Mouse (Mus musculus): ENCODE measurements at regions not wholly inside any gene's neighbourhood (a gene's known extent, or its start where the extent isn't known, plus 50 kb on each side); places are given as distances from the start of the nearest gene placed in this dataset.

- 84% methylated on average over 4 of the region's 4 CpGs for WGBS
- Histone ChIP-seq H3K4me3 (replicated peaks) (no peak overlapping the region), H3K27me3 (no peaks in the 10 kb centered on the region), H3K9me3 (replicated peaks) (no peaks in the 10 kb centered on the region), H3K4me2 (replicated peaks) (no peak overlapping the region), H3K27ac (replicated peaks) (no peak overlapping the region), H3K9ac (no peak overlapping the region), H3K4me1 (peaks cover 12% of the 10 kb centered on the region), H3K36me3 (no peaks in the 10 kb centered on the region)
- ATAC-seq (ENCODE audit: insufficient number of reproducible peaks, low FRiP score, low TSS enrichment, low read depth) = no peak
Measured at GRCm38 (mm10) chr3:51151104-51151503, 73.1 kb upstream of the Noct start.

GRCm38 (mm10) chr3:51155621-51156020 lies 68.6 kb upstream of the Noct start:
- H3K27ac ChIP-seq (replicated peaks) = peak overlapping the region; percentile 60
- H3K9me3 ChIP-seq (replicated peaks) = no peaks in the 10 kb centered on the region
- no peak overlapping the region for H3K4me2 ChIP-seq (replicated peaks)
- no peak overlapping the region for H3K4me3 ChIP-seq (replicated peaks)
- H3K36me3 ChIP-seq = no peaks in the 10 kb centered on the region
- H3K9ac ChIP-seq = no peak overlapping the region
- 18% methylated on average over 4 of the region's 4 CpGs for WGBS
- no peaks in the 10 kb centered on the region for H3K27me3 ChIP-seq
- peaks cover 25% of the 10 kb centered on the region for H3K4me1 ChIP-seq
- no peak for ATAC-seq (ENCODE audit: insufficient number of reproducible peaks, low FRiP score, low TSS enrichment, low read depth)

GRCm38 (mm10) chr3:51156386-51157290 lies 67.6 kb upstream of the Noct start:
- Histone ChIP-seq H3K9ac (no peak overlapping the region), H3K4me3 (replicated peaks) (no peak overlapping the region)

GRCm38 (mm10) chr3:51157291-51157650 lies 67.0 kb upstream of the Noct start:
- Histone ChIP-seq H3K4me1 (peaks cover 25% of the 10 kb centered on the region), H3K36me3 (no peaks in the 10 kb centered on the region), H3K27me3 (no peaks in the 10 kb centered on the region), H3K27ac (replicated peaks) (peak overlapping the region; percentile 60; the same call in 1 of the 2 replicates), H3K9ac (no peak overlapping the region), H3K9me3 (replicated peaks) (no peaks in the 10 kb centered on the region), H3K4me3 (replicated peaks) (no peak overlapping the region), H3K4me2 (replicated peaks) (no peak overlapping the region)
- 18% methylated on average over 4 of the region's 4 CpGs for WGBS
- ATAC-seq (ENCODE audit: insufficient number of reproducible peaks, low FRiP score, low TSS enrichment, low read depth) = no peak

More at GRCm38 (mm10) chr3:51156386-51157290, 67.6 kb upstream of the Noct start:
- Histone ChIP-seq H3K36me3 (no peaks in the 10 kb centered on the region), H3K4me1 (peaks cover 25% of the 10 kb centered on the region), H3K9me3 (replicated peaks) (no peaks in the 10 kb centered on the region), H3K27me3 (no peaks in the 10 kb centered on the region), H3K27ac (replicated peaks) (peak overlapping the region; percentile 60; the same call in 1 of the 2 replicates), H3K4me2 (replicated peaks) (no peak overlapping the region)
- no peak; the same call in 1 of the 2 replicates for ATAC-seq (ENCODE audit: insufficient number of reproducible peaks, low FRiP score, low TSS enrichment, low read depth)
- WGBS = 26% methylated on average over 20 of the region's 20 CpGs

GRCm38 (mm10) chr3:51158449-51158848 lies 65.8 kb upstream of the Noct start:
- Histone ChIP-seq H3K27me3 (no peaks in the 10 kb centered on the region), H3K4me3 (replicated peaks) (no peak overlapping the region), H3K4me1 (peaks cover 25% of the 10 kb centered on the region), H3K36me3 (no peaks in the 10 kb centered on the region), H3K4me2 (replicated peaks) (no peak overlapping the region), H3K9me3 (replicated peaks) (no peaks in the 10 kb centered on the region), H3K9ac (no peak overlapping the region), H3K27ac (replicated peaks) (no peak overlapping the region)
- ATAC-seq (ENCODE audit: insufficient number of reproducible peaks, low FRiP score, low TSS enrichment, low read depth) = no peak
- 82% methylated on average over 4 of the region's 4 CpGs for WGBS

- Histone ChIP-seq H3K4me3 (replicated peaks) (no peak overlapping the region), H3K9ac (no peak overlapping the region), H3K4me1 (peaks cover 25% of the 10 kb centered on the region), H3K9me3 (replicated peaks) (no peaks in the 10 kb centered on the region), H3K27me3 (no peaks in the 10 kb centered on the region), H3K4me2 (replicated peaks) (no peak overlapping the region), H3K27ac (replicated peaks) (no peak overlapping the region), H3K36me3 (no peaks in the 10 kb centered on the region)
- 40% methylated on average over 4 of the region's 4 CpGs for WGBS
- no peak for ATAC-seq (ENCODE audit: insufficient number of reproducible peaks, low FRiP score, low TSS enrichment, low read depth)
Measured at GRCm38 (mm10) chr3:51159322-51159721, 64.9 kb upstream of the Noct start.

DNA sequence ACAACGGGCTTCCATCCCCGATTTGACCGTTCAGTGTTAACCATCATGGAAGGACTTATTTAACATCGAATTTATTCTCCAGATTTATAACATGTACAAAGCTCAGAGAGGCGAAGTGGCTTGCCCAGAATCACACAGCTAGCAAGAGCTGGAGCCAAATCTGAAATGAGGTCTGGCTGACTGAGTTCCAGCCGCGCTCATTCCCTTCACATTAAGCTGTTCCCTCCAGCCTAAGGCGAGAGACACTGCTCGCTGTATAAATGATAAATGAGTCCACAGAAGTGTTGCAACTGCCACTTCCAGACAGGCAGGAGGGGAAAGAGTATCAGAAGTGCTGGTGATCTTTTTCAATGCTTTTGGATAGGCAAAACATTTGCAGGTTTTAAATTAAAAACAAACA lies 64.4 kb upstream of the Noct start:
- H3K4me2 ChIP-seq (replicated peaks) = no peak overlapping the region
- H3K36me3 ChIP-seq = no peaks in the 10 kb centered on the region
- H3K27ac ChIP-seq (replicated peaks) = no peak overlapping the region
- no peak overlapping the region for H3K9ac ChIP-seq
- ATAC-seq (ENCODE audit: insufficient number of reproducible peaks, low FRiP score, low TSS enrichment, low read depth) = no peak
- H3K9me3 ChIP-seq (replicated peaks) = no peaks in the 10 kb centered on the region
- no peaks in the 10 kb centered on the region for H3K27me3 ChIP-seq
- H3K4me3 ChIP-seq (replicated peaks) = no peak overlapping the region
- WGBS = 54% methylated on average over 9 of the region's 9 CpGs
- H3K4me1 ChIP-seq = peaks cover 24% of the 10 kb centered on the region

- Histone ChIP-seq H3K27me3 (no peaks in the 10 kb centered on the region), H3K9ac (no peak overlapping the region), H3K4me1 (peaks cover 16% of the 10 kb centered on the region), H3K36me3 (no peaks in the 10 kb centered on the region), H3K4me3 (replicated peaks) (no peak overlapping the region), H3K27ac (replicated peaks) (no peak overlapping the region), H3K4me2 (replicated peaks) (no peak overlapping the region), H3K9me3 (replicated peaks) (no peaks in the 10 kb centered on the region)
- 85% methylated on average over 7 of the region's 7 CpGs for WGBS
- no peak for ATAC-seq (ENCODE audit: insufficient number of reproducible peaks, low FRiP score, low TSS enrichment, low read depth)
Measured at GRCm38 (mm10) chr3:51160625-51161024, 63.6 kb upstream of the Noct start.

GRCm38 (mm10) chr3:51169150-51169925 lies 54.9 kb upstream of the Noct start:
- no peak for ATAC-seq (ENCODE audit: insufficient number of reproducible peaks, low FRiP score, low TSS enrichment, low read depth)
- Histone ChIP-seq H3K36me3 (no peaks in the 10 kb centered on the region), H3K9ac (no peak overlapping the region), H3K4me1 (no peaks in the 10 kb centered on the region), H3K4me3 (replicated peaks) (no peak overlapping the region), H3K9me3 (replicated peaks) (no peaks in the 10 kb centered on the region), H3K4me2 (replicated peaks) (no peak overlapping the region), H3K27me3 (no peaks in the 10 kb centered on the region), H3K27ac (replicated peaks) (no peak overlapping the region)
- WGBS = 70% methylated on average over 30 of the region's 30 CpGs

GRCm38 (mm10) chr3:51170225-51170852 lies 53.9 kb upstream of the Noct start:
- Histone ChIP-seq H3K27me3 (no peaks in the 10 kb centered on the region), H3K4me3 (replicated peaks) (no peak overlapping the region), H3K4me1 (no peaks in the 10 kb centered on the region), H3K9ac (no peak overlapping the region), H3K27ac (replicated peaks) (no peak overlapping the region), H3K4me2 (replicated peaks) (no peak overlapping the region), H3K36me3 (no peaks in the 10 kb centered on the region), H3K9me3 (replicated peaks) (no peaks in the 10 kb centered on the region)
- WGBS = 25% methylated on average over 19 of the region's 19 CpGs
- peak; percentile 47; the same call in 1 of the 2 replicates for ATAC-seq (ENCODE audit: insufficient number of reproducible peaks, low FRiP score, low TSS enrichment, low read depth)

Measured in embryonic facial prominence, embryonic 15.5 days (tissue).